Comparison of ENCODE assay signal across 8 mouse cellular contexts in the genomic region with DNA sequence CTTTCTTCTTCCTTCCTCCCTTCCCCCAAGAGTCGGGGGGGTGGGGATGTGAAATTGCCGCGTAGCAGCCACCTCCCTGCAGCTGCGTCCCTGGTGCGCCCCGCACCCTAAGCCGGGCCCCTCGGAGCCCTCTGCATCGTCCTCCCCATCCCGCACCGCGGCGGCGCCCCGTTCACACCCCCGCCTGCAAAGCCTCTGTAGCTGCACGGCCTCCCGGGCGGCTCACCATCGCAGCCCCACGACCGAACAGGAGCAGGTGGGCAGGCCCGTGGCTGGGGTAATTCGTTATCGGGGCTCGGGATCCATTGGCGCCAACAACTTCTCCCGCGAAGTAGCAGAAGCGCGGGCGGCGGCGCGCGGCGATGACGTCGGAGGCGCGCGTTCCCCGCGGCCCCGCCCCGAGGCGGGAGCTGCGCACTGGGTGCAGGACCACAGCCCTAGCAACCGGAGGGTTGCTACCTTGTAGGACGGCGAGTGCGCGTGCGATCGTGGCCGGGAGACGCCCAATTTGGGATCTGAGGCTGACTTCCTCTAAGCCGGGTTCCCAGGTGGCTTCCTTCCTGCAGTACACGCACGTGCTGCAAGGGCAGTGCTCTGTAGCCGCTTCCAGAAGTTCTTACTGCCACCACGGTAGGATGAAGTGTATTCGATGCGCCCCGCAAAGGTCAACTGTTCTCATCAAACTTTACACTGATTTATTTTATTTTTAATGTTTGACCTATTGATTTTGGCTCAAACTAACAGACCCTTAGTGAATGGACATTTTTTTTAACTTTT. TPM values are rescaled to one million over a fixed set of nuclear protein-coding genes. Genes with fewer than 3 reads are reported as not detected.
DNase-seq lines count a peak whose midpoint lies in the region; ATAC-seq lines count a peak whose summit lies in the region.

TSS of gene Rfc1 (minus strand) at position 373 of the 777 bp plus-strand sequence.

- peak; percentile 97 for ATAC-seq in megakaryocyte progenitor cell, adult 5-6 weeks (replicated peaks; ENCODE audit: poor library complexity)

- DNase-seq in adipocyte (ENCODE audit: low spot score): peak; percentile 83
- DNase-seq in embryo, embryonic 10 days (ENCODE audit: low spot score): peak; percentile 93
- DNase-seq in gastrocnemius, postnatal 10 days: peak; percentile 84
- peak; percentile 93 for DNase-seq in induced T-regulatory cell, adult 2 months (ENCODE audit: low read depth)
- peak; percentile 80 to 87 for DNase-seq in left cerebral cortex, adult 9 months (ENCODE audit: low spot score in 2 of 2)
- DNase-seq in right cerebral cortex, postnatal 14 days: peak; percentile 85
- DNase-seq in urinary bladder, postnatal 36 days (ENCODE audit: low spot score in 2 of 2): peak; percentile 76 to 85

RNA-seq across cellular contexts. Expression of gene Rfc1, which starts in this region (rescaled TPM):
- 10 to 100 TPM; 21.5 to 26.1 TPM for total RNA-seq in gastrocnemius, postnatal 10 days (2021)
- 64.9 and 65.7 TPM in 2 replicates for total RNA-seq in megakaryocyte progenitor cell, adult 5-6 weeks (2015)
- 88.2 and 140 TPM in 2 replicates for total RNA-seq in megakaryocyte progenitor cell, adult 5-6 weeks (2017)

Comparison
In these comparisons a context has a peak if more than half of its experiments do, and no peak if none do; other contexts are left out.
1. Peak in every context shown above with its lines: DNase-seq and ATAC-seq.